Comparison of ENCODE assay signal across 8 mouse cellular contexts in the genomic region with DNA sequence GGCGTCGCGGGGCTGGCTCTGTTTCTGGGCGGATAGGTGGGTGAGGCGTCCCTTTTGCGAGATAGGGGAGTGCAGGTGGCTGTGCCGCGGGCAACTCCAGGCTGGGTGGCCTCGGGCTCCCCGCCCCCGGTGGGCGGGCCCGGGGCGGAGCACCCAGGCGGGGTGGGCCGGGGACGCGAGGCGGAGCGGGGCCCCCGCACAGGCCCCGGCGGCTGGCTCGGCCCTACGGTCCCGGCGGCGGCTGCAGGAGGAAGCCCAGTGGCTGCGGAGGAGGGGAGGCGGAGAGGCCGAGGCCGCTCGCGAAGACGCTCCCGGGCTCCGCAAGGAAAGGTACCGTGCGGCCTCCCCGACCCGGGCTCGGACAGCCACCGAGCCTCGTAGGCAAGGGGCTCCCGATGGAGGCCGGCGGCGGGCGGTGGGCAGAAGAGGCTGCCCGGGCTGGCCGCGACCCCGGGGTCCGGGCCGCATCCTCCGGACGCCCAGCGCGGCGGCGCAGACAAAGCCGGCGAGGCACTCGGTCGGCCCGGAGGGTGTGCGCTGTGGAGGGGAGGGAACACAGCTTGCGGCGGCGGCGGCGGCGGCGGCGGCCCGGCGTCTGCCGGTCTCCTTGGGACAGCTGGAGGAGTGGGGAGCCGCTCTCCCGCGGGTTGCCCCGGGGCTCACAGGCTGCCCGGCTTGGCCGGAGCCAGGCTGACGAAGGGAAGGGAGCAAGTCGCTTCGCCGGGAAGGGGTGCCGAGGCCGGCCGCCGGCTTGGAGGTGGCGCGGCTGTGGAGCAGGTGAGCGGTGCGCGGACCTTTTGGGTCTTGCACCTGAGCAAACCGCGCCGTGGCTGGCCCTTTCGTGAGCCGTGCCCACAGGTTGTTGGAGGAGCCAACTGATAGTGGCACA. TPM values are rescaled to one million over a fixed set of nuclear protein-coding genes. Genes with fewer than 3 reads are reported as not detected.
A peak's percentile ranks its signal among the peaks of the same experiment; 100 is the strongest.
DNase-seq lines count a peak whose midpoint lies in the region; ATAC-seq and TF ChIP-seq lines count a peak whose summit lies in the region.

No protein-coding gene starts in this region.

- H3K9ac ChIP-seq in forebrain, embryonic 15.5 days (replicated peaks) = peak overlapping the region; percentile 75

- peaks cover 33% of the 10 kb centered on the region for H3K4me1 ChIP-seq in forebrain, embryonic 15.5 days

- peak overlapping the region; percentile 93 for H3K4me2 ChIP-seq in forebrain, embryonic 15.5 days (replicated peaks)

- peak; percentile 97 for ATAC-seq in forebrain, embryonic 15.5 days (replicated peaks)

- TF ChIP-seq CTCF in layer of hippocampus, adult 2 months (conservative IDR thresholded peaks at IDR 0.05) = no peak

- DNase-seq in MEL-GATA-1-ER (ENCODE audit: extremely low read depth, low read depth) = peak; percentile 41
- DNase-seq in cerebellum, adult 11-12 months = peak; percentile 87
- DNase-seq in heart, postnatal 36 days = peak; percentile 90 to 91
- peak; percentile 77 to 83 for DNase-seq in layer of hippocampus, adult 2 months (ENCODE audit: low spot score in 2 of 2)
- DNase-seq in lung, postnatal 14 days = peak; percentile 86
- peak; percentile 92 for DNase-seq in ovary, postnatal 36 days (ENCODE audit: low spot score)
- peak; percentile 93 for DNase-seq in thymus, postnatal 25 days

- H3K9me3 ChIP-seq in forebrain, embryonic 15.5 days = no peaks in the 10 kb centered on the region

- H3K4me3 ChIP-seq in forebrain, embryonic 15.5 days = peak overlapping the region; percentile 61
- H3K4me3 ChIP-seq in layer of hippocampus, adult 2 months = peak overlapping the region; percentile 93

- H3K27ac ChIP-seq in forebrain, embryonic 15.5 days (replicated peaks) = peak overlapping the region; percentile 70
- H3K27ac ChIP-seq in layer of hippocampus, adult 2 months = peak overlapping the region; percentile 98

- intact Hi-C loops in heart, postnatal 36 days (cut with DNase I) = no loop called here

- no peaks in the 10 kb centered on the region for H3K27me3 ChIP-seq in forebrain, embryonic 15.5 days

- under 1% methylated on average over 90 of the region's 102 CpGs for WGBS in forebrain, embryonic 15.5 days

- H3K36me3 ChIP-seq in forebrain, embryonic 15.5 days = no peaks in the 10 kb centered on the region

RNA-seq across cellular contexts. Expression of gene Smox, which starts 0.7 kb away (rescaled TPM):
- 55.6 and 63.3 TPM in 2 replicates for polyA plus RNA-seq in forebrain, embryonic 15.5 days (2015; fragmentation: Nextera tagmentation; extraction: Ambion mirVana)
- 10 to 100 TPM; 21.4 to 22.2 TPM for total RNA-seq in heart, postnatal 36 days (2021)
- 10 to 100 TPM; 84.5 to 85.8 TPM for total RNA-seq in layer of hippocampus, adult 2 months (2021)

Comparison
In these comparisons a context has a peak if more than half of its experiments do, and no peak if none do; other contexts are left out.
1. Peak in every context shown above with its lines: DNase-seq, ATAC-seq, H3K4me3 ChIP-seq and H3K27ac ChIP-seq.
2. DNase-seq: peak in every context shown above with its lines; median percentile 93 in thymus, postnatal 25 days; 92 in ovary, postnatal 36 days; 90 in heart, postnatal 36 days; 87 in cerebellum, adult 11-12 months; 86 in lung, postnatal 14 days; 80 in layer of hippocampus, adult 2 months; 41 in MEL-GATA-1-ER.